Mouse (Mus musculus) forebrain, postnatal 0 days (tissue): ENCODE results near the gene Mki67. TPM values are rescaled to one million over a fixed set of nuclear protein-coding genes. Genes with fewer than 3 reads are reported as not detected.
A peak's percentile ranks its signal among the peaks of the same experiment; 100 is the strongest.
"Not testable (repeated sequence)": the region's sequence is repeated elsewhere in the genome, so short reads cannot be mapped to it uniquely, and the experiment has no call there.

Experiments used
- ATAC-seq: fragments of 200-750 bp; cut with Nextera tagmentation; 2 replicates; pipeline ENCODE4 v1.8.0; 2017; ENCODE audit warnings: mild to moderate bottlenecking, moderate library complexity
- DNase-seq: peaks from one replicate; pipeline ENCODE4 v3.0.0-alpha.2; 2015
- H3K27ac ChIP-seq: fragments of 300-500 bp; sonication (generic); 2 replicates; pipeline ENCODE4 v1.5.1; 2014; ENCODE audit warnings: low read depth, mild to moderate bottlenecking, antibody characterized with exemption, low read length, moderate library complexity, mixed read lengths
- H3K27me3 ChIP-seq: fragments of 300-500 bp; sonication (generic); 2 replicates; pipeline ENCODE4 v1.6.1; 2014; ENCODE audit warnings: mild to moderate bottlenecking, low read length, mixed read lengths; ENCODE audit not compliant: insufficient read depth
- H3K36me3 ChIP-seq: fragments of 300-500 bp; sonication (generic); 2 replicates; pipeline ENCODE4 v1.6.1; 2014; ENCODE audit warnings: mild to moderate bottlenecking, moderate library complexity; ENCODE audit not compliant: insufficient read depth
- H3K4me1 ChIP-seq: fragments of 300-500 bp; sonication (generic); 2 replicates; pipeline ENCODE4 v1.6.1; 2014; ENCODE audit warnings: antibody characterized with exemption; ENCODE audit not compliant: insufficient read depth
- H3K4me2 ChIP-seq: fragments of 300-500 bp; sonication (generic); 2 replicates; pipeline ENCODE4 v1.6.1; 2014; ENCODE audit warnings: low read depth, mild to moderate bottlenecking, moderate library complexity
- H3K4me3 ChIP-seq: fragments of 300-500 bp; sonication (generic); 2 replicates; pipeline ENCODE4 v1.5.1; 2014; ENCODE audit warnings: low read depth, low read length, mixed read lengths
- H3K9ac ChIP-seq: fragments of 300-500 bp; sonication (generic); 2 replicates; pipeline ENCODE4 v1.6.1; 2014; ENCODE audit warnings: mild to moderate bottlenecking
- H3K9me3 ChIP-seq: fragments of 300-500 bp; sonication (generic); 2 replicates; pipeline ENCODE4 v1.6.1; 2016; ENCODE audit warnings: low read length
- CTCF ChIP-seq: sonication (generic); IDR thresholded peaks from 2 replicates; pipeline ENCODE4 v1.5.1; 2016; ENCODE audit warnings: antibody characterized with exemption, control low read depth, low read depth
- WGBS: fragments of 180-500 bp; shearing (Covaris S2); extraction: QIAGEN DNeasy Blood & Tissue Kit; methylation state at CpG from one replicate; pipeline ENCODE4 v1.1.7; 2014; 5-methylcytosine and 5-hydroxymethylcytosine counted together
- polyA plus RNA-seq: library from polyadenylated mRNA; unstranded; fragments of >200 nt; fragmentation: Nextera tagmentation; extraction: Ambion mirVana; gene quantifications from 2 replicates; pipeline ENCODE4 v1.2.1, GENCODE M21; 2015
- total RNA-seq: library from RNA; depleted of rRNA; stranded (reverse); fragments of >200 nt; gene quantifications from 2 replicates; pipeline ENCODE4 v1.2.3, GENCODE M21; 2014

The Mki67 gene
- total and polyA plus RNA-seq, 2 experiments from 2014 or later: 4.0 to 15.8 TPM

DNA sequence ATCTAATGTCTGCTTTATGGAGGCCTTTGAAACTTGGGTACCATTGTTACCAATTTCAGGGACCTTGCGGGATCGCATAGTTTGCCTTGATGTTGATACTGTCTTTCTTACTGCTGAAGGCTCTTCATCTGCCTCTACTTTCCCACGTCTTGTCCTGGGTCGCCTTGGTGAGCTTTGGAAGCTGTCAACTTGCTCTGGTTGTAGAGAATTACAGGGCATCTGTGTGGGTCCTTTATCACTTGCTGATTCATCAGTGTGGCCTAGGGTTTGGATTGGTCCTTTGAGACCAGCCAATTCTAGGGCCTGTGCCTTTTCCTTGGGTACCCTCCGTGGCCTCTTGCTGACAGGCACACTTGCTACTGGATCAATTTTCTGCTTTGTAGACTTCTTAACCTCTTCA is 21.4 kb downstream of the Mki67 start:
- Histone ChIP-seq H3K4me3 (no peak overlapping the region), H3K36me3 (no peaks in the 10 kb centered on the region)

DNA sequence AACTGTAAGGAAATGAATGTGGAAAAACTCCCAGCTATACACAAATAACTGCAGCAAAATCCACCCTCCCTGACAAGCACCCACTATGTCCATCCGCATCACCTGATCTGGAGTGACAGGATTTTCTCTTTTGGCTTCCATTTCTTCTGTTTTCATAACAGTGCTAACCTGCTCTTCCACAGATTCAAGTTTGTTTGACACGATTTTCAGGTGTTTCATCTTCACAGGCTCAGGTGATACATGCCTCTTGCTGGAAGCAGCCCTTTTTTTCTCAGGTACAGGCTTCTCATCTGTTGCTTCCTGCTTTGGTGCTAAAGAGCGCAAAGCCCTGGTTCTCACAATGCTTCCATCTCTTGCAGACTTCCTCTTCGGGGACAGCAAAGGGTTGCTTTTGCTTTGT is 22.0 kb downstream of the Mki67 start:
- no peak for DNase-seq
- no peaks in the 10 kb centered on the region for H3K9me3 ChIP-seq
- TF ChIP-seq CTCF: no peak
- WGBS: 94% methylated on average over 4 of the region's 4 CpGs
- no peak for ATAC-seq
- H3K4me1 ChIP-seq: no peaks in the 10 kb centered on the region
- H3K27me3 ChIP-seq: no peaks in the 10 kb centered on the region
- H3K36me3 ChIP-seq: no peaks in the 10 kb centered on the region
- H3K4me3 ChIP-seq: no peak overlapping the region
- H3K4me2 ChIP-seq: no peak overlapping the region
- no peak overlapping the region for H3K9ac ChIP-seq
- H3K27ac ChIP-seq: no peak overlapping the region

More for the DNA sequence above, 21.4 kb downstream of the Mki67 start:
- TF ChIP-seq CTCF: no peak
- no peaks in the 10 kb centered on the region for H3K27me3 ChIP-seq
- H3K9me3 ChIP-seq: no peaks in the 10 kb centered on the region
- no peak overlapping the region for H3K27ac ChIP-seq
- H3K4me1 ChIP-seq: no peaks in the 10 kb centered on the region
- no peak overlapping the region for H3K4me2 ChIP-seq
- WGBS: 92% methylated on average over 5 of the region's 5 CpGs
- no peak for ATAC-seq
- DNase-seq: no peak
- no peak overlapping the region for H3K9ac ChIP-seq

GRCm38 (mm10) chr7:135691941-135692340 is 24.2 kb downstream of the Mki67 start:
- WGBS: 91% methylated on average over 5 of the region's 5 CpGs
- H3K4me1 ChIP-seq: no peaks in the 10 kb centered on the region
- TF ChIP-seq CTCF: no peak
- ATAC-seq (no peak), DNase-seq (no peak)
- no peak overlapping the region for H3K27ac ChIP-seq
- no peaks in the 10 kb centered on the region for H3K27me3 ChIP-seq
- H3K4me2 ChIP-seq: no peak overlapping the region
- H3K9ac ChIP-seq: no peak overlapping the region
- H3K36me3 ChIP-seq: no peaks in the 10 kb centered on the region
- H3K4me3 ChIP-seq: no peak overlapping the region
- H3K9me3 ChIP-seq: no peaks in the 10 kb centered on the region

DNA sequence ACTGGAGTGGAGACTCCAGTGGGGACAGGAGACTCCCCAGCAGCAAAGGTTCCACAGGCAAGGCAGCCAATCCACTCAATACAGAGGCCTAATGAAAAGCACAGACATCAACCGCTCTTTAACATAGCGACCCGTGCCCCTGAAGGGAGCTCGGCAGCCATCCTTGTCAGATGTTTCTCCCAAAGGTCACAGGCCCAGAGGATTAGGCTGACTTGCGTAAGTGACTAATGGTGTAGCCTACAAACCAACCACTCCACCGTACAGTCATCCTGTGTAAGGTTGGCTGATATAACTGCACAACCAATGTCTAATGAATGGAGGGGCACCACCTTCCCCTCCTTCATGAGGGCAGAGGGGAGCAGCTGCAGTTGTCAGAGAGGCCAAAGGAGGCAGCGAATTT is 26.8 kb downstream of the Mki67 start:
- no peak for TF ChIP-seq CTCF
- DNase-seq (no peak), ATAC-seq (no peak)
- Histone ChIP-seq H3K27me3 (no peaks in the 10 kb centered on the region), H3K27ac (no peak overlapping the region), H3K4me1 (no peaks in the 10 kb centered on the region), H3K9ac (no peak overlapping the region), H3K4me2 (no peak overlapping the region), H3K4me3 (no peak overlapping the region), H3K9me3 (no peaks in the 10 kb centered on the region), H3K36me3 (no peaks in the 10 kb centered on the region)
- 94% methylated on average over 7 of the region's 7 CpGs for WGBS

DNA sequence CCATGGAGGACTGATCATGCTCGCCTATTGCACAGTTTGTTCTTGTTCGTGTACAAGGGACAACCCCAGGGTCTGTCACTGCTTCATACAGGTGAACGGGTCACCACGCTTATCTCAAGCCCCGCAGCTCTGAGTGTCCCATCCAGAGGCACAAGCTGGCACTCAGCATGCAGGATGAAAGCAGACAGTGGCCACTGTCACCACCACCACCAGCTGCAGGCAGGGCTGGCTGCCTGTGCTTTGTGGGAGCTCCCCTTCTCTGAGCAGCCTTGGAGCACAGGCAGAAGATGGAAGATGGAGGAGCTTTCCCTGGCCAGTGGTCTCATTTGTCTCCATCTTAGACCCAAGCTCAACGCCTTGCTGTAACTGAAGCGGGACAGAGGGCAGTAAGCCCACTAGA is 31.2 kb downstream of the Mki67 start:
- H3K9ac ChIP-seq: no peak overlapping the region
- WGBS: 87% methylated on average over 7 of the region's 7 CpGs
- TF ChIP-seq CTCF: no peak
- no peak overlapping the region for H3K4me3 ChIP-seq
- DNase-seq: no peak
- ATAC-seq: no peak
- no peaks in the 10 kb centered on the region for H3K4me1 ChIP-seq
- no peaks in the 10 kb centered on the region for H3K27me3 ChIP-seq
- no peaks in the 10 kb centered on the region for H3K36me3 ChIP-seq
- no peak overlapping the region for H3K27ac ChIP-seq
- no peak overlapping the region for H3K4me2 ChIP-seq
- no peaks in the 10 kb centered on the region for H3K9me3 ChIP-seq

- not testable (repeated sequence) for H3K36me3 ChIP-seq, DNase-seq, H3K4me3 ChIP-seq, H3K9ac ChIP-seq, H3K4me1 ChIP-seq, H3K27me3 ChIP-seq, ATAC-seq, H3K4me2 ChIP-seq, H3K27ac ChIP-seq, H3K9me3 ChIP-seq
- WGBS: 58% methylated on average over 4 of the region's 4 CpGs
These were observed 32.1 kb downstream of the Mki67 start for GRCm38 (mm10) chr7:135684098-135684497.

DNA sequence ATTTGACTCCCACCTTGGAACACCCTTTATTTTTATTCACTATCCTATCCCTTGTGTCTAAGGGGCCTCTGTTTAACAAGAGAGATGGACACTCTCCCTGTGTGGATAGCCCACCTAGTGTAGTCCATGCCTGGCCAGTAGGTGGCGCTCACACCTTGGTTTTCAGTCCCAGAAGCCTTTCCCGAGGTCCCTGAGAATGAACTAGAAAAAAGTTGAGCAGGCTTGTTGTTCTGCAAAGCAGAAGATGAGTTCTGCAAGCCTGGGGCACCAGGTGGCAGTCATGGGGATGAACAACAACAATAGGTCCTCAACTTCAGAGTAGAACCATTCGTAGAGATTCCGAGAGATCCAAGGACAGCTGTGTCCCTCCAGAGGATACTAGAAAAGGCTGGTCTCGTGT is 35.8 kb downstream of the Mki67 start:
- Histone ChIP-seq H3K27ac (no peak overlapping the region), H3K36me3 (no peaks in the 10 kb centered on the region), H3K4me3 (no peak overlapping the region), H3K9ac (no peak overlapping the region), H3K27me3 (no peaks in the 10 kb centered on the region), H3K4me1 (no peaks in the 10 kb centered on the region), H3K9me3 (no peaks in the 10 kb centered on the region), H3K4me2 (no peak overlapping the region)
- peak; percentile 53 for DNase-seq
- no peak for ATAC-seq
- TF ChIP-seq CTCF: peak; percentile 70
- WGBS: 70% methylated on average over 5 of the region's 5 CpGs

DNA sequence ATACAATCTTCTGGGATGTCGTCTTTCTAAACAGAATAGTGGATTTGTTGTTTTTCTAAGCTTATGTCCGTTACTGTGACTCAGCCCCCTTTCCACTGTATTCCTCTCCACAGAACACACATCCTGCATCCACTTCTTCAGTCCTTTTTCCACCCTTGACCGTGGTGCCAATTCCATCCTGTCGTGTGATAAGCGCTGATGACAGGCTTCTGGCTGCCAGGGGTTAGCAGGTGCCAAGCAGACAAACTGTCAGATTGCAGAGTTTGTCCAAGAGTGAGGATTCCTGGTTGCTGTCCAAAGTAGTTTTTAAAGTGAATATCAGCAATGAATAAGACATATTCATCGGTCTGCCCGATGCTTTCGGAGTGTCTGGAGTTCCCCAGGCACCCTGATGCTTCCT is 39.4 kb downstream of the Mki67 start:
- Histone ChIP-seq H3K27me3 (no peaks in the 10 kb centered on the region), H3K9ac (no peak overlapping the region), H3K4me1 (no peaks in the 10 kb centered on the region), H3K4me3 (no peak overlapping the region), H3K9me3 (no peaks in the 10 kb centered on the region), H3K36me3 (no peaks in the 10 kb centered on the region), H3K4me2 (no peak overlapping the region), H3K27ac (no peak overlapping the region)
- TF ChIP-seq CTCF: no peak
- WGBS: 51% methylated on average over 8 of the region's 8 CpGs
- ATAC-seq (no peak), DNase-seq (no peak)
